Mouse (Mus musculus) ES-Bruce4 (cell line): ENCODE results near the gene Gm1110.

Experiments
- CTCF ChIP-seq: IDR thresholded peaks from one replicate; pipeline ENCODE4 v1.8.1; 2011; ENCODE audit warnings: low read depth, low read length
- EP300 ChIP-seq: IDR thresholded peaks from 2 replicates; pipeline ENCODE4 v1.6.1; 2011; ENCODE audit warnings: low read depth, low read length; ENCODE audit not compliant: insufficient read depth

GRCm38 (mm10) chr9:26911251-26911650, 11.7 kb downstream of the Gm1110 start:
- TF ChIP-seq CTCF (no peak), EP300 (no peak)
